Mouse (Mus musculus): ENCODE data around the gene Padi6. TPM values are rescaled to one million over a fixed set of nuclear protein-coding genes. Genes with fewer than 3 reads are reported as not detected.

Padi6 gene
- total and polyA plus RNA-seq, 2 experiments from 2014 or later = not detected

DNA sequence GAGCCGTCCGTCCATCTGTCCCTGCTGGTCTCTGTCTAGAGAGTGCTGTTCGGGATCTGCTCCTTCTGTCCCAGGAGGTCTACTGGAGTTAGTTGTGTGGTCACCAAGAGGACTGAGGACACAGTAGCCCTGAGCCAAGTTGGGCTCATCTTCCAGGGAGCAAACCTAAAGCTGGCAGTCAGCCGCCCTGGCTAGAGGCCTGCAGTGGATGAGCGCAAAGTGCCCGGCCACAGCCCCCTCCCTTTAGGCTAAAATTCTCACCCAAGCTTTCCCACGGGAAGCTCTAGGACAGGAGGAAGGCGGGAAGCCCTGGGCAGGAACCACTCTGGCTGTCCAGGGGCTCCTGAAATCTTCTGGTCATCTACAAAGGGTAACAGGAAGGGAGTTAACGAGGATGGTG lies 19.7 kb downstream of the Padi6 start:
- Histone ChIP-seq H3K27ac (ENCODE audit: low read depth) (no peak overlapping the region), H3K4me1 (ENCODE audit: control insufficient read depth, insufficient read depth) (no peaks in the 10 kb centered on the region), H3K4me2 (ENCODE audit: low read depth, low read length) (no peak overlapping the region), H3K36me3 (replicated peaks; ENCODE audit: control insufficient read depth, insufficient read depth, low read length) (peaks cover 50% of the 10 kb centered on the region), H3K27me3 (ENCODE audit: control insufficient read depth, insufficient read depth, low read length) (no peaks in the 10 kb centered on the region), H3K9ac (replicated peaks; ENCODE audit: low read depth, low read length) (no peak overlapping the region), H3K4me3 (ENCODE audit: low read depth, low read length) (no peak overlapping the region), H3K9me3 (replicated peaks; ENCODE audit: control insufficient read depth, low read length) (no peaks in the 10 kb centered on the region)
- no peak for DNase-seq (ENCODE audit: low spot score)
- ATAC-seq (ENCODE audit: insufficient read depth, low read depth) = no peak
- TF ChIP-seq EP300 (IDR thresholded peaks at IDR 0.05; ENCODE audit: low read depth) = no peak
- TF ChIP-seq CTCF (IDR thresholded peaks at IDR 0.05; ENCODE audit: low read depth) = no peak
- WGBS = 76% methylated on average over 9 of the region's 9 CpGs

DNA sequence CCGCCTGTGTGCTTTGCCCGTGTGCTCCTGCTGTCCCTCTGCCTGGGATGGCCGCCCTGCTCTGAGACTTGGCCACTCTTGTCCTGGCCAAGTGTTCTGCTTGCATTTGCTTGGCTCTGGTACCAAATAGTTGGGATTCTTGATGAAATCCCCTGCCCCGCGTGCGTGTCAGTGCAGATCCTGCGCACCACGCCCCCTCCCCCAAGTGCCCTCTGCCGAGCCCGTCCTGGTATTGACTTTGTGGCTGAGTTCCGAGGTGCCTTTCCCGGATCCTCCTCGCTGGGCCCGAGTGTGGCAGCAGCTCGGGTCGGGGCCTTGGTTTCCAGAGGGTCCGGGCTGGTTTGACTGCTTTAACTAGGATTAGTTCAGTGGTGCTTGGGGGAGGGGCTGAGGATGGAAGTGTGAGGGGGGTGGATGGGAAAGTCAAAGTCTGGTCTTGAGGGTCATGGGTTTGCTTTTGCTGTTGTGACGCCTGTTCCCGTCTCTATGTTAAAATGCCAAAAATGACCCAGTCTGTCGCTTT lies 20.4 kb downstream of the Padi6 start:
- Histone ChIP-seq H3K27me3 (ENCODE audit: control insufficient read depth, insufficient read depth, low read length) (no peaks in the 10 kb centered on the region), H3K4me2 (ENCODE audit: low read depth, low read length) (no peak overlapping the region), H3K9ac (replicated peaks; ENCODE audit: low read depth, low read length) (no peak overlapping the region; the same call in 1 of the 2 replicates), H3K36me3 (replicated peaks; ENCODE audit: control insufficient read depth, insufficient read depth, low read length) (peaks cover 54% of the 10 kb centered on the region), H3K4me3 (ENCODE audit: low read depth, low read length) (no peak overlapping the region), H3K4me1 (ENCODE audit: control insufficient read depth, insufficient read depth) (no peaks in the 10 kb centered on the region), H3K27ac (ENCODE audit: low read depth) (no peak overlapping the region), H3K9me3 (replicated peaks; ENCODE audit: control insufficient read depth, low read length) (no peaks in the 10 kb centered on the region)
- DNase-seq (ENCODE audit: low spot score) (no peak), ATAC-seq (ENCODE audit: insufficient read depth, low read depth) (no peak)
- 82% methylated on average over 20 of the region's 20 CpGs for WGBS
- TF ChIP-seq EP300 (IDR thresholded peaks at IDR 0.05; ENCODE audit: low read depth) (no peak), CTCF (IDR thresholded peaks at IDR 0.05; ENCODE audit: low read depth) (no peak)

DNA sequence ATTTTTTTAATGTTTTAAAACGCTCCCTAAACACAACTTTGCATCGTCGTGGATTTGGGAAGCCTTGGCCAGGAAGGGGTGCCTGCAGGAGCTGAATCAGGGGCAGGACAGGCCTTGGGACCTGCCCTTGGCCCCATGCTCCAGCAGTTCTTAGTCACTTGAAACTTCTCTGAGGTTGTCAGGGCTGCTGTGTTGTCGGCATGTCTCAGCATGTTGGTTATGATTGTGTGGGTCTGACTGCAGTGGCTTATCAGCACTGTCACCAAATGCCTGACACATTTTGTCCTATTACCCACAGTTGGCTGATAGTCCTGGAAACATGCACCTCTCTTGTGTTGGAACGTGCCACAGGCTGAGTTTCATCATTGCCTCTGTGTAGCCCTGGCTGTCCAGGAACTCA lies 22.4 kb downstream of the Padi6 start:
- 58% methylated on average over 5 of the region's 5 CpGs for WGBS
- Histone ChIP-seq H3K9ac (replicated peaks; ENCODE audit: low read depth, low read length) (no peak overlapping the region), H3K9me3 (replicated peaks; ENCODE audit: control insufficient read depth, low read length) (no peaks in the 10 kb centered on the region), H3K27me3 (ENCODE audit: control insufficient read depth, insufficient read depth, low read length) (no peaks in the 10 kb centered on the region), H3K4me3 (ENCODE audit: low read depth, low read length) (no peak overlapping the region), H3K4me1 (ENCODE audit: control insufficient read depth, insufficient read depth) (no peaks in the 10 kb centered on the region), H3K36me3 (replicated peaks; ENCODE audit: control insufficient read depth, insufficient read depth, low read length) (peaks cover 73% of the 10 kb centered on the region), H3K27ac (ENCODE audit: low read depth) (no peak overlapping the region), H3K4me2 (ENCODE audit: low read depth, low read length) (no peak overlapping the region)
- DNase-seq (ENCODE audit: low spot score) (no peak), ATAC-seq (ENCODE audit: insufficient read depth, low read depth) (peak; percentile 34; the same call in 1 of the 2 replicates)
- no peak for TF ChIP-seq CTCF (IDR thresholded peaks at IDR 0.05; ENCODE audit: low read depth)
- no peak for TF ChIP-seq EP300 (IDR thresholded peaks at IDR 0.05; ENCODE audit: low read depth)

DNA sequence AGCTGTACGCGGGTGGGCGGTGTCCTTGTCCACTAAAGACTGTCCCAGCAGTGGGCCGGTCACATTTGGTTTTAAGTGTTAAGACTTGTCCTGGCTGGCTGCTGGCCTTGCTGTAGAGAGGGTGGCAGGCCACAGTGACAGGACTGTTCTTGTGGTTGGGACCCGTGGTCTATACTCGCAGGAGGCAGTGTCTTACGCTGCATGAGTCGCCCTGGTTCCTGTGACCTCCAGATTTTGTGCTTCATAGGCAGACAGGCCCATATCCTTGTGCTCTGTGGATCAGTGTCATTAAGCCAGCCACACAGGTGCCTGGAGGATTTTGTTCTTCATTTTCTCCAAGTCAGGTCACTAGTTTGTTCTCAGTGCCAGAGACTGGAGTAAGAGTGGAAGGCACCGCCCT lies 24.0 kb downstream of the Padi6 start:
- Histone ChIP-seq H3K27me3 (ENCODE audit: control insufficient read depth, insufficient read depth, low read length) (no peaks in the 10 kb centered on the region), H3K9ac (replicated peaks; ENCODE audit: low read depth, low read length) (no peak overlapping the region), H3K4me3 (ENCODE audit: low read depth, low read length) (no peak overlapping the region), H3K36me3 (replicated peaks; ENCODE audit: control insufficient read depth, insufficient read depth, low read length) (peaks cover 76% of the 10 kb centered on the region), H3K27ac (ENCODE audit: low read depth) (no peak overlapping the region), H3K4me2 (ENCODE audit: low read depth, low read length) (no peak overlapping the region), H3K9me3 (replicated peaks; ENCODE audit: control insufficient read depth, low read length) (no peaks in the 10 kb centered on the region), H3K4me1 (ENCODE audit: control insufficient read depth, insufficient read depth) (peaks cover 5% of the 10 kb centered on the region; the same call in 1 of the 2 replicates)
- no peak for ATAC-seq (ENCODE audit: insufficient read depth, low read depth)
- TF ChIP-seq EP300 (IDR thresholded peaks at IDR 0.05; ENCODE audit: low read depth) (no peak), CTCF (IDR thresholded peaks at IDR 0.05; ENCODE audit: low read depth) (no peak)
- WGBS = 92% methylated on average over 9 of the region's 9 CpGs
- DNase-seq (ENCODE audit: low spot score) = no peak

DNA sequence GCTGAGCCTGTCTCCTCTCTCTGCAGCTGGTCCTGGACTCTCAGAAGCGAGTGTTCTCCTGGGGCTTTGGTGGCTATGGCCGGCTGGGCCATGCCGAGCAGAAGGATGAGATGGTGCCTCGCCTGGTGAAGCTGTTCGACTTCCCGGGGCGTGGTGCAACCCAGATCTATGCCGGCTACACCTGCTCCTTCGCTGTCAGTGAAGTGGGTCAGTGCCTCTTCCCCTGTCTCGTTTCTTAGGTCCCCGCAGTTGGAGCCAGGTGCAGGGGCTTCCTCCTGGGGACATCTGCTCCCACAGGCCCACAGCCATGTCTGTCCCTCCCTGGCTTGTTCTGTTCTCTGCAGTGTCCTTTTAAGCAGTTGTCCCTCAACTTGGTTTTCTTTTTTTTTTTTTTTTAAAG lies 25.4 kb downstream of the Padi6 start:
- Histone ChIP-seq H3K4me2 (ENCODE audit: low read depth, low read length) (no peak overlapping the region), H3K27me3 (ENCODE audit: control insufficient read depth, insufficient read depth, low read length) (no peaks in the 10 kb centered on the region), H3K27ac (ENCODE audit: low read depth) (no peak overlapping the region), H3K9ac (replicated peaks; ENCODE audit: low read depth, low read length) (no peak overlapping the region), H3K9me3 (replicated peaks; ENCODE audit: control insufficient read depth, low read length) (no peaks in the 10 kb centered on the region), H3K4me3 (ENCODE audit: low read depth, low read length) (no peak overlapping the region), H3K36me3 (replicated peaks; ENCODE audit: control insufficient read depth, insufficient read depth, low read length) (peaks cover 81% of the 10 kb centered on the region), H3K4me1 (ENCODE audit: control insufficient read depth, insufficient read depth) (peaks cover 5% of the 10 kb centered on the region; the same call in 1 of the 2 replicates)
- ATAC-seq (ENCODE audit: insufficient read depth, low read depth) (no peak), DNase-seq (ENCODE audit: low spot score) (no peak)
- TF ChIP-seq EP300 (IDR thresholded peaks at IDR 0.05; ENCODE audit: low read depth) (no peak), CTCF (IDR thresholded peaks at IDR 0.05; ENCODE audit: low read depth) (no peak)
- WGBS = 93% methylated on average over 11 of the region's 11 CpGs

DNA sequence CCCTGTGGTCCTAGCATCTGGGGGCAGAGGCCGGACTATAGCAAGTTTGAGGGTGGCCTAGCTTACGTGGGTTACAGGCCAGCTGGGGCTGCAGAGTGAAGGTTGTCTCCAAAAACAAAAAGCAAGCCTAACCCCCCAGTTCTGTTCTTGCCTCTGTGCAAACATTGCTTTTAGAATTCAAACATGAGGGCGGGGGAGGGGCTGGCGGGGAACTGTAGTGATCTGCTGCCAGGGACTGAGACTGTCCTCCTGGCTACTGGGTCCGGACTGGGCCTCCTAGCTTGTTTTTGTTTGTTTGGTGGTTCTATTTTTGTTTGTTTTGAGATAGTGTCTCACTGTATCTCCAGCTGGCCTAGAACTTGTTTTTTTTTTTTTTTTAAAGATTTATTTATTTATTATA lies 27.9 kb downstream of the Padi6 start:
- H3K36me3 ChIP-seq (replicated peaks; ENCODE audit: control insufficient read depth, insufficient read depth, low read length) = peaks cover 79% of the 10 kb centered on the region
- H3K9ac ChIP-seq (replicated peaks; ENCODE audit: low read depth, low read length) = no peak overlapping the region
- no peaks in the 10 kb centered on the region for H3K27me3 ChIP-seq (ENCODE audit: control insufficient read depth, insufficient read depth, low read length)
- H3K4me1 ChIP-seq (ENCODE audit: control insufficient read depth, insufficient read depth) = peaks cover 5% of the 10 kb centered on the region; the same call in 1 of the 2 replicates
- ATAC-seq (ENCODE audit: insufficient read depth, low read depth) (no peak), DNase-seq (ENCODE audit: low spot score) (no peak)
- peak overlapping the region; percentile 43; the same call in 1 of the 2 replicates for H3K27ac ChIP-seq (ENCODE audit: low read depth)
- H3K9me3 ChIP-seq (replicated peaks; ENCODE audit: control insufficient read depth, low read length) = no peaks in the 10 kb centered on the region
- H3K4me3 ChIP-seq (ENCODE audit: low read depth, low read length) = no peak overlapping the region
- H3K4me2 ChIP-seq (ENCODE audit: low read depth, low read length) = no peak overlapping the region
- TF ChIP-seq CTCF (IDR thresholded peaks at IDR 0.05; ENCODE audit: low read depth) (no peak), EP300 (IDR thresholded peaks at IDR 0.05; ENCODE audit: low read depth) (no peak)
- WGBS = 79% methylated on average over 5 of the region's 5 CpGs

All from heart, postnatal 0 days (tissue).